Mouse (Mus musculus): Measurements from ENCODE around the gene Tm2d1.
"Not testable (repeated sequence)": the region's sequence is repeated elsewhere in the genome, so short reads cannot be mapped to it uniquely, and the experiment has no call there.

Gene Tm2d1

DNA sequence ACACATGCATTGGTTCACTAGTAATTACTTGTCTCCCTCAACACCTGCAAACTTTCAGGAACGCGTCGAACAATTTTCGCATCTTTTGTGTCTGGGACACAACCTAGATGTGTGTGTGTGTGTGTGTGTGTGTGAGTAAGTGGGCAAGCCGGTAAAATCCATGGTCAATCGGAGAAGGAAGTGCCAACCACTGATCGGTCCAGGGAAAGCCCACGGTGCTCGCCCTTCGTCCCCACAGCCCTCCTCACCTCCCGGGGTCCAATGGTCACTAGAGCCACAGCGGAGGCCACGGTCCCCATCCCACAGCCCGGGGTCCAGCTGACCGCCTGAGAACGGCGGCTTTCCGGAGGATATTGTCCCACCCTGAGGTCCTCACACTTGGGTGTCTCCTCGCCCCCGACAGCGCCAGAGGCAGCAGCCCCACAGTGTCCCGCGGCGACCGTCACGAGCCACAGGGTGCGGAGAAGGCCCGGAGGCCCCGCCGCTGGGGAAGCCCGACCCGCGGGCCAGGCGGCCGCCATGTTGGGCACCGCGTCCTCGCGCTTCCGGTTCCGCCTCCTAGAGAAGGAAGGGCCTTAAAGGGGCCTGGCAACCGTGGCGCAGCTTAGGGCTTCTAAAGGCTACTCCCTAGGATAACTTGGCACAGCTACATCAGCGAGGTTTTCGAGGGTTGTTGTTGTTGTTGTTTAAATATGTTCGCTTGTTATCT, at the start of gene Tm2d1:
TSS of gene Tm2d1 (minus strand) at position 591 of the 709 bp plus-strand sequence.
- peak; percentile 90 for DNase-seq (ENCODE audit: low spot score)

DNA sequence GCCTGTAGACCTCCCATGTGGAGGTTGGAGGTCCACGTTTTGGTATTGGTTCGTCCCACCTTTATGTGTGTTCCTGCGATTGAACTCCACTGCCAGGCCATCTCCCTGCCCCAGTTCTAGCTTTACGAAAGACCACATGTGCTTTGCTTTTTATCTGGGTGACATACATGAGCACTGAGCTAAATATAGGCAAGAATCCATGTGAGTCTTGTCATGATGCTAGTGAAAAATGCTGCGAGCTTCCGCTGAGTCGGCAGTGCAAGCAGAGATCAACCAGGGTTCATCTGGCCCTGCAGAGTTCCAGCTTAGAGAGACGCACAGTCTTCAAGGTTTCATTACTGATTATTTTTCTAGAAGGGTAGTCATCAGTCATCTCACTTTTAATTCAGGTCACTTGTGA, 45.3 kb upstream of the Tm2d1 start:
- no peak for DNase-seq (ENCODE audit: low spot score)

DNA sequence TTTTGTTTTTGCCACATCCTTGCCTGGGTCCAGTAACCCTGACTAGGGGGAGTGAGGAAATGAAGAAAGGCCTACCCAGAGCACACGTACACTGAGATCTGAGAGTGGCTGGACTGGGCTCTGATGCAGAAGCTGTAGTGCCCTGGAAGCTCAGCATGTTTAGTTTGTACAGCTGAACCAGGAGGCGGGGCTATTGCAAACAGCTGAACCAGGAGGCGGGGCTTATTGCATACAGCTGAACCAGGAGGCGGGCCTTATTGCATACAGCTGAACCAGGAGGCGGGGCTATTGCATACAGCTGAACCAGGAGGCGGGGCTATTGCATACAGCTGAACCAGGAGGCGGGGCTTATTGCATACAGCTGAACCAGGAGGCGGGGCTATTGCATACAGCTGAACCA, 32.0 kb upstream of the Tm2d1 start:
- not testable (repeated sequence) for DNase-seq (ENCODE audit: low spot score)

DNA sequence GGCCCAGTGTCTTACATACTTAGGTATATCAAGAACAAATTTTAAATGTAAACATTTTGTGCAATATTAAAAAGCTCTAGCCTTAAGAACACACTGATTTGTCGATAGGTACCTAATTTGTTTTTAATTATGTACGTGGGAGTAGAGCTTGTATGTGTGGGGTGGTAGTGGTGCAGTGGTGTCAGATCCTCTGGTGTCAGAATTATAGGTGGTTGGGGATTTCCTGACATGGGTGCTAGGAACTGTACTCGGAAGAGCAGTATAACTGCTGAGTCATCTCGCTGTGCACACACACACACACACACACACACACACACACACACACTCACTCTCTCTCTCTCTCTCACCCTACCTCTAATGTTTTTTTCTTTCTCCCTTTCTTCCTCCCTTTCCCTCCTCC, 25.3 kb upstream of the Tm2d1 start:
- DNase-seq (ENCODE audit: low spot score) = no peak

DNA sequence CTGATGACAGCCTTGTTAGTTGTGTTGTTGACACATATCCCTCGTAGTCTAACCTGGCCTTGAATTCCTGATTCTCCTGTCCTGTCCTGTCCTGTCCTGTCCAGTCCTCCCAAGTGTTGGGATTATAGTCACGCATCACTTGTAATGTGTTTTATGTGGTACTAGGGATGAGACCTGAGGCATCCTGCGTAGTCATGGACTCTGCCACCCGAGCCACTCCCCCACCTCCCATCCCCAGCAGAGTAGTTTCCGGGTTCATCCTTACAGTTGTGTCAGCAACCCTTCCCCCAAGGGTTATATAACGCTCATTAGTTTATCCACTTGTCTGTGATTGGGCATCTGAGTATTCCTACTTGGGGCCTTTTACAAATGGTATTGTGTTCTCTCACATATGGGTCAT, 21.3 kb upstream of the Tm2d1 start:
- no peak for DNase-seq (ENCODE audit: low spot score)

DNA sequence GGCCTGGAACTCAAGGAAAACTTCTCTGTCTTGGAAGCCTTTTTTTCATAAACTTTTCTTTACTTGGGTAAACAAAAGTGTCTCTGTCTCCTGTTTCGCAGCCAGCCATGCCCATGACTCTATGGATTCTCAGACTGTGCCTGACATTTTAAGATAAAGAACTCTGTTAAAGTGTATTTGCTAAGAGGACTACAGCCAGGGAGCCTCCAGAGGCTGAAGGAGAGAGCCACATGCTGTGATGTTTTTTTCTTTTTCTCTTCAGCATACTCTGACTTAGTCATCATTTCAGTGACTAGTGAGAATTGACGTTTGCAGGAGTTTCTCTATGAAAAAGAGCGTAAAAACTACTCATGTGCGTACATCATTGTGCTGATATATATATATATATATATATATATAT, 20.4 kb upstream of the Tm2d1 start:
- no peak for DNase-seq (ENCODE audit: low spot score)

DNA sequence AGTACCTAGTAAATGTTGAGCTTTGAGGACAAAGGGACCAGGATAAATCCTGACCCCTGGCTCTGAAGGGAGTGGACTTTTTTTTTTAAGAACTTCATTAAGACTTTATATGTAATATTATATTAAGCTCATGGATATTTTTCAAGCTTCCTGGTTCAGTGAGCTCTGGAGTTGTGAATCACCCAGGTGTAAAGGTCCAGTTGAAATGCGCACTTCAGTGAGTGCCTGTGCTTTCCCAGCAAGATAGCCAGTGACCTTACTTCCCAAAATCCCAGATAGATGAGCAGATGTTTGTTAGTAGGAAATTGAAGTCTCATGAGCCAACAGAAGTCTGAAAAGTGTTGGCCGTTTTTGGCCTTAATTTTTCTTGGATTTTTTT, 18.5 kb upstream of the Tm2d1 start:
- DNase-seq (ENCODE audit: low spot score) = no peak

DNA sequence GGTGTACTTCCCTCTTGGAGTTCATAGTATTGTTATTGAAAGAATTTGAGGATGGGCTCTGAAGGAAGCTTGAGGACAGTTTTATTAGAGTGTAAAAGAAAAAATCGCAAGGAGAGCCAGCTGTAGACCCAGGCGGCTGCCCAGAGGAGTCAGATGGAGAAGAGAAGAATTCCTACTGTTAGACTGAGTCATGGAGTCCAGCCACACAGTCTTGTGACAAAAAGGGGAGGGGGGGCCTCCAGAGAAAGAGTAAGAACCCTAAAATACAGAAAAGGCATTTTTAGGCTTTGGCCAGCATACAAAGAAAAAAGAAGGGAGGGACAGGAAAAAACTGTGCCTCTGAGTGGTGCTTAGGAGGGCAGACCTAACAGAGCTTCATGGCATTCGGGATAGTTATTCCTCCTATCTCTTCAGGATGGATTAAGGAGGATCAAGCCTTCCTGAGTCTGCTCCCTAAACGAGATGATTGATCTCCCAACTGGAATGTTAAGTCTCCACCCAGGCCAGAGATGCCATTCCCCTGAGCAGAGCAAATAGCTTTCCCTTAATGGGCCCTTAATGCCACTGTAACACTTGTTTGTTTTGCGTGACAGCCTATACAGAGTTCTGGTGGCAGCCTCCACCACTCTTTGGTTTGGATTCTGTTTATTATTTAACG, 17.9 kb upstream of the Tm2d1 start:
- DNase-seq (ENCODE audit: low spot score) = no peak

DNA sequence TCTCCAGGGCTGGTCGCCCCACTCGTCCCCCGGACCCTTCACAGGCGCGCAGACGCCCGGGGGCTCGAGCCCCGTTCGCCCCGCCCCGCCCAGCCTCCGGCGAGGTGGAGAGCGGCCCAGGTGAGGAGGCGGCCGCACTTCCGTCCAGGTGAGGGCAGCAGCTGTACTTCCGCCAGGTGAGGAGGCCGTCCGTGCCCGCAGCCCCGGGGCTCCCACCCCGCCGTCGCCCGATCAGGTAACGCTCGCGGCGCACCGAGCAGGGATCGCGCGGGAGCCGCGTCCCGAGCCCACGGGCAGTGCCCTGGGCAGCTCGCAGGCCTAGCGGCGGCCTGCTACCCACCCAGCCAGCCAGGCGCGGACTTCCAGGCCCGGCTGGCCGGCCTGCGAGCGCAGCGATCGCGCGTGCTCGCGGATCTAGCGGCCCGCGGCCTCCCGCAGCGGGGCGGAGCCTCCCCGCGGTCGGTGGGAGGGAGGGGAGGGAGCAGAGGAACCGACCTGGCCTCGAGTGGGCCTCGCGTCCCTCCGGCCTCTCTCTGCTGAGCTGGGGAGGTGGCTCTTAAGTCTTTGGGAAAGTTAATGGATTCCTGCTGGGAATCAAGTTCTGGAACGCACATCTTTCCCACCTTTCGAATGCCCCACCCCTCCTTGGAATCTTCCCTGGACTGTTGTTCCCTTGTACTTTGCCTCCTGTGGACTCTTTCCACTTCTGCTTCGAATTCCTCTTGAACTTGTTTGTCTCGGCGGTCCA, 12.8 kb upstream of the Tm2d1 start, which contains the start of gene Patj:
TSS of gene Patj (plus strand) at position 96 of the 748 bp plus-strand sequence.
- DNase-seq (ENCODE audit: low spot score) = peak; percentile 55

DNA sequence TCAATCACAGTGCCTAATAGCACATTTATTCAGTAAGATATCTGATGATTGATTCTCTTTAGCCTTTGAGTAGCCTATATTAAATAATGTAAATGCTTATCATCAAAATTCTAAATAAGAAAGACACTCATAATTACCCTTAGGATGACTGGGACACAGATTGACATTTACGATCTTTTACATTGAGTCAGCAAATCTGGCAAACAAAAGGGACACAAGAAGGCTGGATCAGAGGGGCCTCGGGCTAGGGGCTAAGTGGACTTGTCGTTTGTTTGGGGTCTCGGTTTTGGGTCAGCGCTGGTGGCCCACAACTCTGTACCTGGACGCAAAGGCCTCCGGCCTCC, 12.2 kb upstream of the Tm2d1 start:
- peak; percentile 31 for DNase-seq (ENCODE audit: low spot score)

DNA sequence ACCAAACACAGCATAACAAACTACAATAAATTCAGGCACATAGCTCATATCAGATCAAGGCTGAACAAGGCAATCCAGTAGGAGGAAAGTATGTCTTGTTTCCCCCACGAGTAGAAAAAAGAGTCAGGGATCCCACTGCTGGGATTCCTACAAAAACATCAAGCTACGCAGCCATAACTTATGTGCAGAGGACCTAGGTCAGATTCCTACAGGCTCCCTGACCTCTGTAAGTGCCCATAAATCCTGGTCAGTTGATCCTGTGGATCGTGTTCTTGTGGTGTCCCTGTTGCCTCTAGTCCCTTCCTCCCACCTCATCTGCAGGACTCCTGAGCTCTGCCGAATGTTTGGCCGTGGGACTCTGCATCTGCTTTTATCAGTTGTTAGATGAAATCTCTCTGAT, 1.9 kb upstream of the Tm2d1 start:
- no peak for DNase-seq (ENCODE audit: low spot score)

DNA sequence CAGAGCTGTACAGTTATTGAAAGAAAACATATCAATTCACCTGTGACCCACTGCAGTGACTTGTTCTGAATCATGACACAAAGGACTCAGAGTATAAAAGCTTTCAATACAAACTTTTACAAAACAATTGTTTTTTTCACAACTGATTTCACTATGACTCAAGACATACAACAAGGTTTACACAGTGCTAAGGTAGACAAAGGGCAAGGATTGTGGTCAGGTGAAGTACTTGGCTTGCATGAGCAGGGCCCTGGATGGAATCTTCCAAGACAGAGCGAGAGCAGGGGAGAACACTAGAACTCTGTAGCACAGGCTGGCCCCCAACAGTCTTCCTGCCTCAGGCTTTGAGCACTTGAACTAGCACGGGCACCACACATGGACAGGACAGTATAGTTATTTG, 6.2 kb downstream of the Tm2d1 start:
- no peak for DNase-seq (ENCODE audit: low spot score)

DNA sequence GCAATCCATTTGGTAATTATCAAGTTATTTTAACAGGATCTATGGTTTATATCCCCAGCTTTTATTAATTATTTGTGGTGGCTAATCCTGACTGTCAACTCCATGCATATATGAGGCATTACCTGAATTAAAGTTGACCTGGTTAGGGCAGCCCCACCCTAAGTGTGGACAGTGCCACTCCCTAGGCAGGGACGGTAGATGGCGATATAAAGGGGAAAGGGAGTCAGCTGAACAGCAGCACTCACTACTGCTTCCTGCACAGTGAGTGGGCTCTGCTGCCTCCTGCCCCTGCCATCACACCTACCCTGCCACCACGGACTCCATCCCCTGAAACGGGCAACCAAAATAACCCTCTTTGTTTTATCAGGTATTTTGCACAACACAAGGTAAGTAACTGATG, 7.7 kb downstream of the Tm2d1 start:
- DNase-seq (ENCODE audit: low spot score) = no peak

DNA sequence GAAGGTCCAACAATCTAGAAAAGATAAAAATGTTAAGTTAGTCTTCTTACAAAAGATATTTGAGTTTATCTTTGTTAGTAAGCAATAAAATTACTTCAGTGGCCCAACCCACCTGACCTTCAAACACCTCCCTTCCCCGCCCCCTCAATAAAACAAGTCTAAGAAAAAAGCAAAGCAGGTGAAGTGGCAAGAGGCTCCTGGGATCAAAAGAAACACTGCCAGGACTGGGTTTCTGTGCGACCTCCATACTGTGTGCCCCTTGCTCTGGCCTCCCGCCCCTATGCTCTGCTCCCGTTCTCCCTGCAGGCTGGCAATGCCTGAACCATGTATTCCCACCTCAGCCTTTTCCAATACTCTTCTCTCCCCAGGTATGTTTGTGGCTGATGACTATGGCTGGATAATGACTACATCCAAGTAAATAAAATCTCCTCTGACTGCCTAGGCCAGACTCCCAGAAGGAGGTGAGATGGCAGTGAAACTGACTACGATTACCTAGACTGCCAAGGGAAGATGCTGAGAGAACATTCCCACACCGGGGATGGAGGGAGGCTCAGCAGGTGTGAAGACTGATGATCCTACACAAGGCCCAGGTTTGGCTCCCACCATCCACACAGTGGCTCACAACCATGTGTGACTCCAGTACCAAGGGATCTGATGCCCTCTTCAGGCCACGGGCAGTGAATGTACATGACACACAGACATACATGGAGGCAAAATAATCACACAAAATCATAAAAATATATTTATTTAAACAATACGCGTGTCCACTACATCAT, 24.9 kb downstream of the Tm2d1 start:
- DNase-seq (ENCODE audit: low spot score) = no peak

DNA sequence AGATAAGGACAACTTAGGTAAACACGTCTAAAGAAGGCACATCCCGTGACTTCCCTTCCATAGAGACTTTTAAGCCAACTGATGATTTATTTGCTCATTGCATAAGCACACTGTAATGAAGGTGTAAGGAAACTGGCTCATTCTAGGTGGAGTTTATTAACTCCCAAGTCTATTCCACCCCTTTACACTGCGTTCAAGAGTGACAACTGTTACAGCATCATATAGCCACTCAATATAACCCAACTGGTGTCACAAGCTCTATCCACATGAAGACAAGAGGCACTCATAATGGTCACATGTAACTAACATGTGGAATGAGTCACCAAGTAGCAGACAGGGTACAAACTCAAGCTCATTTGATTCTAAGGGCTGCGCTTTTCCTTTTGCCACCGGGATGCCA, 34.5 kb downstream of the Tm2d1 start:
- DNase-seq (ENCODE audit: low spot score) = no peak

DNA sequence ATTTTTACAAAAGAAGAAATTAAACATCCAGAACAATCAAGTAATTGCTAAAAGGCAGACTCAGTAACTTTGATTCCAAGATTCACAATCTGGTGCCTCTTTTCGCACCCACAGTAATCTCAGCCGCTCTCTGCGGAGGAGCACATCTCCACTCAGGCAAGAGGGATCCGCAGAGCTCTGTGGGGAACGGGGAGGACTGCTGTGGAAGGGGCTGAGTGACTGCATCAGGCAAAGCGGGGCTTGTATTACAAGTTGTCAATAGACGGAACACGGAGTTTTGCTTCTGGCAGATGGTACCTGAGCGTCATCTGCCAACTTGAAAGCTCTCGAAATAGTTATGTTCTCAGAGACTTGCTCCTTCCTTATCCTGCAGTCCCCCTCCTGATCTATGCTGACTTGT, 37.3 kb downstream of the Tm2d1 start:
- DNase-seq (ENCODE audit: low spot score) = no peak

DNA sequence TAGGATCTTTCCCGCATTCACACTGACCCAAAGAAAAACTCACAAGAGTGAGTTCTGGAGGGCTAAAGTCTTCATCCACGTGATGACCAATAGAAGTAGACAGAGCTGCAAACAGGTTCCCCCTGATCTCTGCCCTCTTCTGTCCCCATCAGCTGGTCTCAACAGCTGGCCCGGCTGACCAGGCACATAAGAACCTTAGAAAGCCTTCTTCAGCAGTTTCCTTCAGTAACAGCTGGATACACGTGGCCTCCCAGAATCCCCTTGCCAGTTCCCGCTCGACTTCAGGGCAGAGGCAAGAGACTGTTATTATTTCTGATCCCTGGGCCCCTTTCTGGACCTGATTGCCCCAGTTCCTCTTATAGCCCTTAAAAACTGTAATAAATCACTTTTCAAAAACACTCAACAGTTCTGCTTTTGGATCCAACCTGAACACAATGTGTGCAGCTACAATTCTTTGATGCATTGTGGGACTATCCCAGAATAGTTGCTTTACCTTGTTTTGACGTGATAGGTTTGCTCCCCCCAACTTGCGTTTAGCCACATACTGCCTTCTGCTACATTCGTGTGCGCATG, 43.0 kb downstream of the Tm2d1 start:
- DNase-seq (ENCODE audit: low spot score) = no peak

DNA sequence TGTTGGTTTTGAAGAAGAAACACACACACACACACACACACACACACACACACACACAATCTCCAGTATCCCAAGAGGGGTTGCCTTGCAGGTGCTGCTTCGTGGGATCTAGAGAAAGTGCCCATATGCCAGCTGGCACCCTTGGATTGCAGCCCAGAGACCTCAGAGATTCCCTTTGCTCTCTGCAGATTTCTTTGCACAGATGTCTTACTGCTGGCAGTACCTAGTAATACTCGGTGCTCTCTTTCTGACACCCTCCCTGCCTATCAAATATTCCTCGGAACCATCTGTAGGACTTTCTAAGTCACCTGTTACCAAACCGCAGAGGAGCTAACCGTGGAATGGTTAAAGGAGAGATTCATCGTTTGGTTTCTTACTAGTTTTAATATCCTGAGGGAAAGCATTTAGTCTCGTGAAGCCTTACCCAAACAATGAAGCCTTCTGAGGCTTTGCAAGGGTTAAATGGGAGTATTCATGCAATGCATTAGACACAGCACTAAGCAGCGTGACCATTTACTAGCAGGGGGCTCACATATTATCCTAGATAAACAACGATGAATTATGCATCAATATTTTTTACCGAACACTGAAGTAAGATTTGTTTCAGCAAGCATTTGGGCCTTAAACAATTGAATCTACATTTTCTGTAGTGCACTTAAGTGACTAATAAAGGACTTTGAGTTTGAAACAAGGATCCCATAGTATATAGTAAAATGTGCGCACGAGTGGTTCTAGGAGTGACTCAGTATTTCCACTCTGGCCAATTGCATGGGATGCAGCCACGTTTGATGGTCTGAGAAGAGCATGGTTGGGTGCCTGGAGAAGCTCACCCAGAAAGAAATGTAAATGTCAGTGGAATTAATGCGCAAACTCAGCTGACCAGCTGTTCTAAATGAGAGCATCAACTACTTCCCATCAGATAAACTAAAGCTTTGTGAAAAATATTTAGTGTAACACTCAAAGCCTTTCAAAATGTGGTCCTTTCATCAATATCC, 44.2 kb downstream of the Tm2d1 start:
- DNase-seq (ENCODE audit: low spot score) = no peak

DNA sequence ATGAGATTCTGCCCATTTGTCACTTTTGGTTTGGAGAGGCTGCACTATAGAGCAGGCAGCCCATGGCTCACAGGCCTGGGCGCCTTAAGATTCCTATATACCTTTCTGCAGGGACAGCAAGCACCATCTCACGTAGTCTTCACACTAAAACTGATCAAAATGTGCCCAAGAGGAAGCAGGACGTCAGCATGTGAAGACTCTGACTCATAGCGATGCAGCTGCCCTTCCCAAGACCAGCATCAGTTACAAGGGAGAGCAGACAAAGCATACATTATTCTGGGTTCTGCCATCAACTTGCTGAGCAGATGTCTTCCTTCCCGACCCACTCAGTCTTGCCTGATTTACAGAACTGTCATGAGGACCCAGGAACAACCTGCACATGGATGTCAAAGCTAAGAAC, 45.9 kb downstream of the Tm2d1 start:
- no peak for DNase-seq (ENCODE audit: low spot score)

DNA sequence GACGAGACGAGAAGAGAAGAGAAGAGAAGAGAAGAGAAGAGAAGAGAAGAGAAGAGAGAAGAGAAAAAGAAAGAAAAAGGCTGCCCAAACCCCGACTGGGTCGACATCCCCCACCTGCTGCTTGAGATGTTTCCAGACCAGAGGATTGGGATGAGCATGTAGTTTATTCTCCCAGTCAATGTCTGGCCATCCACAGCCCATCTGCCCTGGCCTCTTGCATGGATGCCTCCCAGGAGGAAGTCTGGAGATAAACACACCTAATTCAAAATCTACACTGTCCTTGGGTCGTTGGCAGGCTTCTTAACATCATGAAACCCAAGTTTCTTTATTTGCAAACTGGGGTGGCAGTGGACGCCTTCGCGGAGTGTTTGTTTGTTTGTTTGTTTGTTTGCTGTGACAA, 47.4 kb downstream of the Tm2d1 start:
- no peak for DNase-seq (ENCODE audit: low spot score)

DNA sequence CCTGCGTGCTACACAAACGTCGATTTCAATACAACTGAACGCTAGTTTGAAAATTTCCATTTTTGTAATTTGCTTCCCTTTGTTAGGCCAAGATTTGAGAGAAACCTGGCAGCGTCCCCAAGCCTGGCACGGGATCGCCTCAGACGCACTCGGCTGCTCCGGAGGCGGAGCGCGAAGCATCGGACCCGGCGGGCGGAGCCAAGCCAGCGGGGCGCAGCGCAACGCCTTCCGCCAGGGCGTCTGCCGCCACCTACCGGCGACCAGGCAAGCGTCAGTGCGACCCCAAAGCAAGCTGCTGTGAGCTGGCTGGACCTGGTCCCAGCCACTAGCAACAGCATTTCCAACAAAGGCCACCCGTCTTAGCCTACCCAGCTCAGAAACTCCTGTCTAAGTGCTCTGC, 60.9 kb downstream of the Tm2d1 start:
- peak; percentile 93 for DNase-seq (ENCODE audit: low spot score)

All from adipocyte (in vitro differentiated cells).